In the genomic region with DNA sequence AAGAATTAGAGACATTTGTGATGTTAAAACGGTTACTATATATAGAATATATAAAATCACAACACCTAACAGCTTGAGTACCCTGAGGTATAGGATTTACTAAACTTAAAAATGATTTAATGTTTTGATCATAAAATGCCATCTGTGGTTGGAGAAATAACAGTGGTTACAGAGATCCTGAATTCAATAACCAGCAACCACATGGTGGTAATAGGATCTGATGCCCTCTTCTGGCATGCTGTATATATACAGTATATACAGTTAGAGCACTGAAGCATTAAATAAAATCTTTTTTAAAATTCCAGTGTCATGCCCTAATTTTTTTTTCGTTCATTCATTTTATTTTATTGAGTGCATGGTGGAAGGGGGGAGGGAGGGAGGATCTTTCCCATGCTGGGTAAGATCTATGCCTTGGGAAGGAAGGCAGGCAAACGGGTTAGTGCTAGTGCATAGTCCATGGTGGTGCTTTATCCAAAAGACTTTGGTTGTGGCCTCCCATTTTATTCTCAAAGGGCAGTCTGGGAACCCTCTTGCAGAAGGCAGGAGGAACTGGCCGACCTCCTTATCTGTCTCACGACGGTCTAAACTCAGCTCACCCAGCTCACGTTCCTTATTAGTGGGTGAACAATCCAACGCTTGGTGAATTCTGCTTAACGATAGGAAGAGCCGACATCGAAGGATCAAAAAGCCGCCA, we compare ENCODE assay signal across 8 mouse cellular contexts. TPM values are rescaled to one million over a fixed set of nuclear protein-coding genes. Genes with fewer than 3 reads are reported as not detected.
DNase-seq lines count a peak whose midpoint lies in the region; ATAC-seq and TF ChIP-seq lines count a peak whose summit lies in the region.

No protein-coding gene starts in this region.

- no peaks in the 10 kb centered on the region for H3K4me1 ChIP-seq in kidney, postnatal 0 days (replicated peaks; ENCODE audit: insufficient read depth, low read length)
- H3K4me1 ChIP-seq in CH12.LX (ENCODE audit: control insufficient read depth in 1 of 2, insufficient read depth in 2 of 2) = peaks cover 3 to 23% of the 10 kb centered on the region in 2 experiments; a peak in 3 of 4 replicates
- H3K4me1 ChIP-seq in kidney, embryonic 14.5 days (ENCODE audit: control insufficient read depth, insufficient read depth, low read length) = peaks cover 6% of the 10 kb centered on the region; the same call in 1 of the 2 replicates

- H3K27ac ChIP-seq in kidney, postnatal 0 days = no peak overlapping the region
- 0 out of 2 replicates have a peak overlapping the region, but pooled peaks have one; percentile 56 for H3K27ac ChIP-seq in CH12.LX (ENCODE audit: insufficient read depth, low read depth)
- H3K27ac ChIP-seq in kidney, embryonic 14.5 days (ENCODE audit: low read depth, low read length) = no peak overlapping the region

- TF ChIP-seq EP300 in CH12.LX (IDR thresholded peaks at IDR 0.05; ENCODE audit: low read length) = no peak

- H3K4me2 ChIP-seq in kidney, postnatal 0 days (ENCODE audit: low read length) = no peak overlapping the region
- H3K4me2 ChIP-seq in CH12.LX (ENCODE audit: insufficient read depth, low read depth, poor library complexity, severe bottlenecking) = peak overlapping the region; percentile 98
- no peak overlapping the region for H3K4me2 ChIP-seq in kidney, embryonic 14.5 days (replicated peaks; ENCODE audit: low read depth, low read length)

- ATAC-seq in kidney, postnatal 0 days (replicated peaks; ENCODE audit: low FRiP score, low read depth) = no peak
- ATAC-seq in monocyte, adult 5-6 weeks (replicated peaks; ENCODE audit: insufficient number of reproducible peaks, low FRiP score, low TSS enrichment, poor library complexity, severe bottlenecking) = no peak
- ATAC-seq in kidney, embryonic 14.5 days (ENCODE audit: low FRiP score, low TSS enrichment) = no peak

- dilution Hi-C loops in CH12.LX (cut with MboI; ENCODE audit: extremely low pct_ligation_motif_present, extremely low pct_unique_long_range_greater_than_20kb, low sequenced_read_pairs) = no loop called here

- no peaks in the 10 kb centered on the region for H3K27me3 ChIP-seq in kidney, postnatal 0 days (ENCODE audit: insufficient read depth, low read length)
- H3K27me3 ChIP-seq in CH12.LX (replicated peaks) = no peaks in the 10 kb centered on the region
- no peaks in the 10 kb centered on the region for H3K27me3 ChIP-seq in splenic B cell, adult 2 months (ENCODE audit: control insufficient read depth, insufficient read depth, low read length, poor library complexity, severe bottlenecking)
- no peaks in the 10 kb centered on the region for H3K27me3 ChIP-seq in kidney, embryonic 14.5 days (ENCODE audit: control insufficient read depth, insufficient read depth, low read length)

- TF ChIP-seq CTCF in kidney, postnatal 0 days (IDR thresholded peaks at IDR 0.05; ENCODE audit: low read depth) = peak; percentile 63
- TF ChIP-seq CTCF in CH12.LX (conservative IDR thresholded peaks at IDR 0.05 in 1 of 2, IDR thresholded peaks at IDR 0.05 in 1 of 2; ENCODE audit: low read depth in 2 of 2, low read length in 2 of 2) = no peak

- DNase-seq in kidney, postnatal 0 days (ENCODE audit: low spot score) = peak; percentile 58
- no peak for DNase-seq in kidney, adult 11 months
- DNase-seq in CH12.LX (ENCODE audit: extremely low read depth) (peak; percentile 42), WW6 (ENCODE audit: low read depth, low spot score) (peak; percentile 77)
- peak; percentile 55 for DNase-seq in induced T-regulatory cell, adult 2 months (ENCODE audit: low read depth)
- peak; percentile 53 for DNase-seq in splenic B cell, adult 2 months (ENCODE audit: low read depth, low spot score)

- 0 out of 2 replicates have a peak, but pooled peaks have one; percentile 14 for TF ChIP-seq POLR2A in CH12.LX (IDR thresholded peaks at IDR 0.05; ENCODE audit: low read depth, low read length)

- H3K9ac ChIP-seq in kidney, postnatal 0 days (ENCODE audit: low read depth, low read length) = no peak overlapping the region
- H3K9ac ChIP-seq in CH12.LX (ENCODE audit: insufficient read depth, low read depth) = peak overlapping the region; percentile 86; the same call in 1 of the 2 replicates
- H3K9ac ChIP-seq in kidney, embryonic 14.5 days (ENCODE audit: low read depth, low read length) = no peak overlapping the region

- no peak for TF ChIP-seq RAD21 in CH12.LX (IDR thresholded peaks at IDR 0.05; ENCODE audit: low read depth, low read length)

- 86% methylated on average over 12 of the region's 12 CpGs for WGBS in kidney, postnatal 0 days
- 85% methylated on average over 12 of the region's 12 CpGs for WGBS in kidney, embryonic 14.5 days

- peaks cover 20% of the 10 kb centered on the region for H3K79me2 ChIP-seq in CH12.LX (replicated peaks; ENCODE audit: control insufficient read depth, extremely low read depth, insufficient read depth, poor library complexity, severe bottlenecking)

- H3K4me3 ChIP-seq in kidney, postnatal 0 days (replicated peaks; ENCODE audit: low read depth, low read length) = no peak overlapping the region
- H3K4me3 ChIP-seq in CH12.LX (replicated peaks in 1 of 3; ENCODE audit: low read depth in 2 of 3, low read length in 2 of 3, poor library complexity in 1 of 3) = no peak overlapping the region
- no peak overlapping the region for H3K4me3 ChIP-seq in kidney, embryonic 14.5 days (ENCODE audit: low read length)

- H3K36me3 ChIP-seq in kidney, postnatal 0 days (ENCODE audit: insufficient read depth, low read length) = peaks cover 3% of the 10 kb centered on the region; the same call in 1 of the 2 replicates
- peaks cover 10 to 46% of the 10 kb centered on the region in 2 experiments for H3K36me3 ChIP-seq in CH12.LX (replicated peaks in 1 of 2; ENCODE audit: control insufficient read depth in 1 of 2, insufficient read depth in 1 of 2, low read length in 1 of 2)
- 0 out of 2 replicates have a peak, but pooled peaks cover 5% of the 10 kb centered on the region for H3K36me3 ChIP-seq in splenic B cell, adult 2 months (ENCODE audit: control insufficient read depth, insufficient read depth, low read length, poor library complexity, severe bottlenecking)
- peaks cover 39% of the 10 kb centered on the region for H3K36me3 ChIP-seq in kidney, embryonic 14.5 days (ENCODE audit: control insufficient read depth, insufficient read depth, low read length)

- no peaks in the 10 kb centered on the region for H3K9me3 ChIP-seq in kidney, postnatal 0 days (replicated peaks; ENCODE audit: low read length)
- no peaks in the 10 kb centered on the region for H3K9me3 ChIP-seq in CH12.LX (replicated peaks; ENCODE audit: low read length)
- H3K9me3 ChIP-seq in kidney, embryonic 14.5 days (ENCODE audit: control insufficient read depth, low read length) = no peaks in the 10 kb centered on the region

- in situ Hi-C loops in CH12.LX (cut with MboI; ENCODE audit: low pct_ligation_motif_present, low pct_unique_long_range_greater_than_20kb, low sequenced_read_pairs) = no loop called here

TF ChIP-seq in CH12.LX, 34 proteins besides CTCF, POLR2A, EP300 and RAD21:
- TF ChIP-seq JUN (IDR thresholded peaks at IDR 0.05; ENCODE audit: insufficient read depth, low read depth, low read length) (no peak), MYC (IDR thresholded peaks at IDR 0.05; ENCODE audit: low read depth, low read length) (peak; percentile 80; the same call in 1 of the 2 replicates), BHLHE40 (IDR thresholded peaks at IDR 0.05; ENCODE audit: low read depth, low read length) (no peak)

RNA-seq across cellular contexts. Expression of gene Zfp143, which starts 1.8 kb away (rescaled TPM):
- 10.5 and 12.0 TPM in 2 replicates for polyA plus RNA-seq in kidney, postnatal 0 days (2015; fragmentation: Nextera tagmentation; extraction: Ambion mirVana)
- 17.0 and 18.4 TPM in 2 replicates for total RNA-seq in CH12.LX (2012; rRNA removed)
- total RNA-seq in CH12.LX (2014; rRNA removed) = 22.7 and 23.4 TPM in 2 replicates
- polyA plus RNA-seq in CH12.LX (2012; ENCODE audit: insufficient read length, low read depth) = 17.1 and 17.5 TPM in 2 replicates
- 27.5 to 63.8 TPM (median 40.2 TPM) in 3 replicates for total RNA-seq in monocyte, adult 5-6 weeks (2017)
- polyA plus RNA-seq in kidney, embryonic 14.5 days (2014; fragmentation: Nextera tagmentation; extraction: Ambion mirVana) = 16.3 and 22.1 TPM in 2 replicates

RNA-seq across cellular contexts. Expression of gene Ipo7, which starts 41.2 kb away (rescaled TPM):
- polyA plus RNA-seq in kidney, postnatal 0 days (2015; fragmentation: Nextera tagmentation; extraction: Ambion mirVana) = 27.5 and 30.6 TPM in 2 replicates
- total RNA-seq in CH12.LX (2012; rRNA removed) (126 and 137 TPM in 2 replicates), CH12.LX (2014; rRNA removed) (181 and 198 TPM in 2 replicates)
- 183 and 189 TPM in 2 replicates for polyA plus RNA-seq in CH12.LX (2012; ENCODE audit: insufficient read length, low read depth)
- 130 to 147 TPM (median 136 TPM) in 3 replicates for total RNA-seq in monocyte, adult 5-6 weeks (2017)
- 21.9 and 22.5 TPM in 2 replicates for polyA plus RNA-seq in kidney, embryonic 14.5 days (2014; fragmentation: Nextera tagmentation; extraction: Ambion mirVana)
